Mouse (Mus musculus) T-helper 17 cell (primary cell): ENCODE measurements around the gene Vmn1r25.
"Not testable (repeated sequence)": the region's sequence is repeated elsewhere in the genome, so short reads cannot be mapped to it uniquely, and the experiment has no call there.

ENCODE experiments used
- in situ Hi-C, 2 experiments: fragments of 300-600 bp; cut with MboI, MseI; formaldehyde crosslinking; loops; 1 replicate in 1 of 2; 2 replicates in 1 of 2; pipeline ENCODE4 v1.15.1; 2025; ENCODE audit warnings: high pct_unique_total_duplicates in 2 of 2

Gene Vmn1r25

GRCm38 (mm10) chr6:57980710-57981109 is at the start of gene Vmn1r25:
Gene Vmn1r25 (minus strand): TSS chr6:57980810.
- in situ Hi-C loops = no loop called here

- in situ Hi-C loops = not testable (repeated sequence)
Observed at GRCm38 (mm10) chr6:58017478-58017877, 36.9 kb upstream of the Vmn1r25 start.

GRCm38 (mm10) chr6:58015059-58015458 is 34.4 kb upstream of the Vmn1r25 start, which contains the start of gene Vmn1r26:
Gene Vmn1r26 (minus strand): TSS chr6:58015159.
- in situ Hi-C loops = no loop called here

- in situ Hi-C loops = not testable (repeated sequence)
Observed at GRCm38 (mm10) chr6:57961403-57961802, 19.2 kb downstream of the Vmn1r25 start, which contains the start of gene Vmn1r24. Gene Vmn1r24 (minus strand): TSS chr6:57961503.
